Mouse (Mus musculus): ENCODE results near the gene Lrit2. TPM values are rescaled to one million over a fixed set of nuclear protein-coding genes. Genes with fewer than 3 reads are reported as not detected.

The Lrit2 gene
- polyA plus RNA-seq, 1 experiment = 0.25 TPM

DNA sequence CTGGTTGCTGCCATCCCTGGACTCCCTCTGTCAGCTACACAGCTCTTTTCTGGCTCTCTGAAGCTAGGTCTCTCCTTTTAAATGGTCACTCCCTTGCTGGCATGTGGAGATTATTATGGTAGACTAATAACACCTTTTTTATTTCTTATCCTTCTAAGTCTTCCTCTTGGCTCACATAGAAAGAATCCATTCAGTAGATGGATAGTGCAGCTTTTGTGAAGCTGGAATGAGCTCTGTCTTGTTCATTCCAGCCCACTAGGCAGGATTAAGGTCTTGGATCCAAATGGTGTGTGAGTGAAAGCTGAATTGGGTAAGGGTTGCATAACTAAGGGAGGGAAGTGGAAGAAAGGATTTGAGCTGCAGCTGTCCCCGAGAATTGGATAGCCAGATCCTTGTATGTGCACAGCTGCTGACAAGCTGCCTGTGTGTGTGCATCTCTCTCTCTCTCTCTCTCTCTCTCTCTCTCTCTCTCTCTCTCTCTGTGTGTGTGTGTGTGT lies 18.8 kb upstream of the Lrit2 start, which contains the start of gene Rgr:
Gene Rgr (minus strand): TSS at position 51 of the 497 bp plus-strand sequence.
- H3K27me3 ChIP-seq (ENCODE audit: control insufficient read depth, insufficient read depth, low read length) = no peaks in the 10 kb centered on the region
- TF ChIP-seq POLR2A (IDR thresholded peaks at IDR 0.05; ENCODE audit: control insufficient read depth, low read depth, low read length) = no peak
- TF ChIP-seq CTCF (IDR thresholded peaks at IDR 0.05; ENCODE audit: control insufficient read depth, insufficient read depth, insufficient replicate concordance, low read depth, low read length) = no peak
- no peak within 1 kb of the TSS for H3K27ac ChIP-seq (ENCODE audit: control insufficient read depth, insufficient read depth, low read depth, low read length)
- H3K4me1 ChIP-seq (ENCODE audit: control insufficient read depth, insufficient read depth, low read length) = no peaks in the 10 kb centered on the region
- H3K4me3 ChIP-seq (ENCODE audit: control insufficient read depth, low read depth, low read length) = no peak within 1 kb of the TSS
- no peaks in the 10 kb centered on the region for H3K36me3 ChIP-seq (ENCODE audit: control insufficient read depth, insufficient read depth, low read length)

DNA sequence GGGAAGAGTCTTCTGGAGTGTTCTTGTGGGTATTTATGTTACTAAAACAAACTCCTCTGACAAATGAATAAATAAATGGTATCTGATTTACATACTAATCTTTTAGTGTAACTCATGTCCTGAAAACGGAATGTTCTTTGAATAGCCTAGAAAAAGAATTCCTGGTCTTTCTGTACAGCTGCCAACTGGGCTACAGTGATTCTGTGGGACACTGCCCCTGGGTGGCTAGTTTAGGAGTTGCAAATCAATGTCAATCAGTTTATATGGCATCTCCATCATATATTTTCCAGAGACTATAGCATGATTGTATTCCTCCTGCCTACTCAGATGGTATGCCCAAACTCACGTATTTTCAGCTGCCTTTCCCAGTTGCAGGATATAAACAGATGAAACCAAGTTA lies 2.9 kb upstream of the Lrit2 start:
- TF ChIP-seq POLR2A (IDR thresholded peaks at IDR 0.05; ENCODE audit: control insufficient read depth, low read depth, low read length) = no peak
- TF ChIP-seq CTCF (IDR thresholded peaks at IDR 0.05; ENCODE audit: control insufficient read depth, insufficient read depth, insufficient replicate concordance, low read depth, low read length) = no peak
- no peaks in the 10 kb centered on the region for H3K27me3 ChIP-seq (ENCODE audit: control insufficient read depth, insufficient read depth, low read length)
- H3K27ac ChIP-seq (ENCODE audit: control insufficient read depth, insufficient read depth, low read depth, low read length) = no peak overlapping the region
- H3K36me3 ChIP-seq (ENCODE audit: control insufficient read depth, insufficient read depth, low read length) = no peaks in the 10 kb centered on the region
- no peak overlapping the region for H3K4me3 ChIP-seq (ENCODE audit: control insufficient read depth, low read depth, low read length)
- no peaks in the 10 kb centered on the region for H3K4me1 ChIP-seq (ENCODE audit: control insufficient read depth, insufficient read depth, low read length)

DNA sequence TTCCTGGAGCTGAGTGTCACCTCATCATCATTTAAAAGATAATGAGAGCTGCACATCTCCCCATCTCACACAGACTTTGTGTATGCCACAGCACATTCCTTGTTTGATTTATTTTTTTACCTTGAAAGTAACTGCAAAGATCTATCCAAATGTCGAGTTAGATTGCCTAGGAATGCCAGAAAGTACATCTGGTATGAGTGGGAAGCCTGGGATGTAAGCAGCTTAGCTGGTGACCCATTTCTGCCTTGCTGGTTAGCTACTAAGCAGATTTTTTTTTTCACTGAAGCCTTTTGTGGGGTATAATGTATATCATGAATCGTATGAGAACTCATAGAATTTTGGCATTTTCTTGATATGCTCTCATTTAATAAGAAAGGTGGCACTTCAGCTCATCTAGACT lies 1.1 kb upstream of the Lrit2 start:
- Histone ChIP-seq H3K4me1 (ENCODE audit: control insufficient read depth, insufficient read depth, low read length) (no peaks in the 10 kb centered on the region), H3K27me3 (ENCODE audit: control insufficient read depth, insufficient read depth, low read length) (no peaks in the 10 kb centered on the region), H3K27ac (ENCODE audit: control insufficient read depth, insufficient read depth, low read depth, low read length) (no peak overlapping the region), H3K4me3 (ENCODE audit: control insufficient read depth, low read depth, low read length) (no peak overlapping the region), H3K36me3 (ENCODE audit: control insufficient read depth, insufficient read depth, low read length) (no peaks in the 10 kb centered on the region)
- no peak for TF ChIP-seq CTCF (IDR thresholded peaks at IDR 0.05; ENCODE audit: control insufficient read depth, insufficient read depth, insufficient replicate concordance, low read depth, low read length)
- TF ChIP-seq POLR2A (IDR thresholded peaks at IDR 0.05; ENCODE audit: control insufficient read depth, low read depth, low read length) = no peak

DNA sequence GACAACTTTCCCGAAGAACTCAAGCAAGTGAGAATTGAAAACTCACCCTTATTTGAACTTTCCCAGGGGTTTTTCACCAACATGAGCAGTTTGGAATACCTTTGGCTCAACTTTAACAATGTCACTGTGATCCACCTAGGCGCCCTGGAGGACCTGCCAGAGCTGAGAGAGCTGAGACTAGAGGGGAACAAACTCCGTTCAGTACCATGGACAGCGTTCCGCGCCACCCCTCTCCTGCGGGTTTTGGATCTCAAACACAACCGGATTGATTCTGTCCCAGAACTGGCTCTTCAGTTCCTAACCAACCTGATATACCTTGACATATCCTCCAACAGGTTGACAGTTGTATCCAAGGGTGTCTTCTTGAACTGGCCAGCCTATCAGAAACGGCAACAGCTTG lies 787 bp downstream of the Lrit2 start:
- TF ChIP-seq POLR2A (IDR thresholded peaks at IDR 0.05; ENCODE audit: control insufficient read depth, low read depth, low read length) (no peak), CTCF (IDR thresholded peaks at IDR 0.05; ENCODE audit: control insufficient read depth, insufficient read depth, insufficient replicate concordance, low read depth, low read length) (no peak)
- H3K36me3 ChIP-seq (ENCODE audit: control insufficient read depth, insufficient read depth, low read length) = no peaks in the 10 kb centered on the region
- no peaks in the 10 kb centered on the region for H3K27me3 ChIP-seq (ENCODE audit: control insufficient read depth, insufficient read depth, low read length)
- no peak overlapping the region for H3K27ac ChIP-seq (ENCODE audit: control insufficient read depth, insufficient read depth, low read depth, low read length)
- no peak overlapping the region for H3K4me3 ChIP-seq (ENCODE audit: control insufficient read depth, low read depth, low read length)
- H3K4me1 ChIP-seq (ENCODE audit: control insufficient read depth, insufficient read depth, low read length) = no peaks in the 10 kb centered on the region

DNA sequence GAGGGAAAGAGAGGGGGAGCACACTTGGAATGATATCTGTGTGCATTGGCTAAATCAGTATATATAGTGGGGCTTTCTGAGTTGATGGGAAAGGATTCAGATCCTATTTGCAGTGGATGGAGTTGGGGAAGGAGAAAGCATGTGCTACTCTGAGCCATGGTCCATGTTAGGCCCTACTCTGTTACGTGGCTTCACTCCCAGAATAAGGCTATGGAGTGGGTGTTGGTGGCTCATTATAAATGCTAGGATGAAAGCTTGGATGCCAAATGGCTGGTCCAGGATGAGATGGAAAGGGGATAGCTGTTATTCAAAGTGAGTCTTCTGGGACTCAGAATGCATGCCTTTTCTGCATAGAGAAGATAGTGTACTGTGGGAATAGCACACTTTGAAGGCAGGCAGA lies 13.0 kb downstream of the Lrit2 start:
- no peak overlapping the region for H3K27ac ChIP-seq (ENCODE audit: control insufficient read depth, insufficient read depth, low read depth, low read length)
- TF ChIP-seq CTCF (IDR thresholded peaks at IDR 0.05; ENCODE audit: control insufficient read depth, insufficient read depth, insufficient replicate concordance, low read depth, low read length) = no peak
- TF ChIP-seq POLR2A (IDR thresholded peaks at IDR 0.05; ENCODE audit: control insufficient read depth, low read depth, low read length) = no peak
- H3K4me3 ChIP-seq (ENCODE audit: control insufficient read depth, low read depth, low read length) = no peak overlapping the region
- no peaks in the 10 kb centered on the region for H3K27me3 ChIP-seq (ENCODE audit: control insufficient read depth, insufficient read depth, low read length)
- H3K36me3 ChIP-seq (ENCODE audit: control insufficient read depth, insufficient read depth, low read length) = no peaks in the 10 kb centered on the region
- no peaks in the 10 kb centered on the region for H3K4me1 ChIP-seq (ENCODE audit: control insufficient read depth, insufficient read depth, low read length)

DNA sequence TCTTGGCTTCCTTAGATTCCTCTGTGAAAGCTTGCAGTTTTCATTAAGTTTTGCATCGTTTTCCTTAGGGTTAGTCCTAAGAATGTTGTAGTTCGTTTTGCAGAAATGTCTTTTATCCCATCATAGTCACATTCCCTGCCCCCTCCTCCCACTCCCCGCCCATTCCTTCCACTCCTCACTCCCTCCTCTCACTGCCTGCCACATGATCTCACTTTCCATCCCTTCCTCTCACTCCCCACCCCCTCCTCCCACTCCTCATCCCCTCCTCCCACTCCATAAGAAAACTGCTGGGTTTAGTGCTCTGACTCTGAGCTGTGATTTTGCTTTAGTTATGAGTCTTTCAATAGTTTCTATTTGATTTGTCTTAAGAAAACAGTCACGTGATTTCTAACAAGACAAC lies 16.0 kb downstream of the Lrit2 start:
- Histone ChIP-seq H3K27me3 (ENCODE audit: control insufficient read depth, insufficient read depth, low read length) (no peaks in the 10 kb centered on the region), H3K36me3 (ENCODE audit: control insufficient read depth, insufficient read depth, low read length) (no peaks in the 10 kb centered on the region), H3K27ac (ENCODE audit: control insufficient read depth, insufficient read depth, low read depth, low read length) (no peak overlapping the region), H3K4me3 (ENCODE audit: control insufficient read depth, low read depth, low read length) (no peak overlapping the region), H3K4me1 (ENCODE audit: control insufficient read depth, insufficient read depth, low read length) (no peaks in the 10 kb centered on the region)
- TF ChIP-seq POLR2A (IDR thresholded peaks at IDR 0.05; ENCODE audit: control insufficient read depth, low read depth, low read length) (no peak), CTCF (IDR thresholded peaks at IDR 0.05; ENCODE audit: control insufficient read depth, insufficient read depth, insufficient replicate concordance, low read depth, low read length) (no peak)

DNA sequence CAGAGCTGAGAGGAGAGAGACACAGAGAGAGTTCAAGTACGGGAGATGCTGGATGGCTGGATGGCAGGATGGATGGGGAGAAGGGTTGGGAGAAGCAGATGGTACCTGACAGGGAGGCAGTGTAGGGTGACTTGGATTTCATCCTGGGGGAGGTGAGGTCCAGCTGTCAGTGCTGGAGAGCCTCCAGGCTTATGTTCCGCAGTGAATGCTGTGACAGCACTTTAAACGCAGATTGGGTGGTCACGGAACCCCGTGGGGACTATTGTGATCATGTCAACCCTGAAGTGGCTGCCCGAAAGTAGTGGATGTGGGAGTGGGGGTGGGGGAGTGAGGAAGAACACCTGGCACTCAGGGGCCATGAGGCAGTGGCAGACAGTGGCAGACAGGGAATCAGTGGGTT lies 26.7 kb downstream of the Lrit2 start:
- Histone ChIP-seq H3K4me3 (ENCODE audit: control insufficient read depth, low read depth, low read length) (no peak overlapping the region), H3K27me3 (ENCODE audit: control insufficient read depth, insufficient read depth, low read length) (no peaks in the 10 kb centered on the region), H3K4me1 (ENCODE audit: control insufficient read depth, insufficient read depth, low read length) (peaks cover 6% of the 10 kb centered on the region), H3K36me3 (ENCODE audit: control insufficient read depth, insufficient read depth, low read length) (no peaks in the 10 kb centered on the region), H3K27ac (ENCODE audit: control insufficient read depth, insufficient read depth, low read depth, low read length) (no peak overlapping the region)
- TF ChIP-seq CTCF (IDR thresholded peaks at IDR 0.05; ENCODE audit: control insufficient read depth, insufficient read depth, insufficient replicate concordance, low read depth, low read length) (no peak), POLR2A (IDR thresholded peaks at IDR 0.05; ENCODE audit: control insufficient read depth, low read depth, low read length) (no peak)

DNA sequence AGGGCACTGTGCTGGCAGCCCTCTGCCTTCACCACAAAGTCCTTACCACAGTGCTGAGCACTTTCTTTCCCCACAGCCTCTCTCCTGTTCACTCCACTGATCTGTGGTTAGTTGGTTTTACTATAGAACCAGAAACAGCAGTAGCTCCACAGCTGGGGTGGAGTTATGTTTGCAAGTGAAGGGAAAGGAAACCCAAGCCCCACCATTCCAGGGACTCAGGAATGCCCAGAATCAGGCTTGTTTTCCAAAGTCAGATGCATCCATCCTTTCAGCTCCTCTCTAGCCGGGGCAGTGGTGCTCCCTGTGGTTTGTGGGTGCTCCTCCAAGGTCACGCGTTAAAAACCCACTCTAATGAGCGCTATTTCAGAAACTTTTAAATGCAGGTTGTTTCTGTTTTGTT lies 27.8 kb downstream of the Lrit2 start:
- Histone ChIP-seq H3K27me3 (ENCODE audit: control insufficient read depth, insufficient read depth, low read length) (no peaks in the 10 kb centered on the region), H3K27ac (ENCODE audit: control insufficient read depth, insufficient read depth, low read depth, low read length) (no peak overlapping the region), H3K4me1 (ENCODE audit: control insufficient read depth, insufficient read depth, low read length) (peaks cover 6% of the 10 kb centered on the region), H3K36me3 (ENCODE audit: control insufficient read depth, insufficient read depth, low read length) (no peaks in the 10 kb centered on the region), H3K4me3 (ENCODE audit: control insufficient read depth, low read depth, low read length) (no peak overlapping the region)
- TF ChIP-seq CTCF (IDR thresholded peaks at IDR 0.05; ENCODE audit: control insufficient read depth, insufficient read depth, insufficient replicate concordance, low read depth, low read length) (no peak), POLR2A (IDR thresholded peaks at IDR 0.05; ENCODE audit: control insufficient read depth, low read depth, low read length) (no peak)

All from testis, adult 2 months (tissue).